Mouse (Mus musculus): ENCODE data around the gene Ptpn23. TPM values are rescaled to one million over a fixed set of nuclear protein-coding genes. Genes with fewer than 3 reads are reported as not detected.
"Not testable (repeated sequence)": the region's sequence is repeated elsewhere in the genome, so short reads cannot be mapped to it uniquely, and the experiment has no call there.

The Ptpn23 gene
- total RNA-seq, 4 experiments from 2014 or later, result 12.9 to 17.1 (median 14.5) TPM

- DNase-seq (ENCODE audit: low spot score), result no peak
Observed at GRCm38 (mm10) chr9:110381292-110381691, 26.7 kb downstream of the Ptpn23 start.

GRCm38 (mm10) chr9:110380662-110381061 is 27.4 kb downstream of the Ptpn23 start:
- no peak for DNase-seq (ENCODE audit: low spot score)

DNA sequence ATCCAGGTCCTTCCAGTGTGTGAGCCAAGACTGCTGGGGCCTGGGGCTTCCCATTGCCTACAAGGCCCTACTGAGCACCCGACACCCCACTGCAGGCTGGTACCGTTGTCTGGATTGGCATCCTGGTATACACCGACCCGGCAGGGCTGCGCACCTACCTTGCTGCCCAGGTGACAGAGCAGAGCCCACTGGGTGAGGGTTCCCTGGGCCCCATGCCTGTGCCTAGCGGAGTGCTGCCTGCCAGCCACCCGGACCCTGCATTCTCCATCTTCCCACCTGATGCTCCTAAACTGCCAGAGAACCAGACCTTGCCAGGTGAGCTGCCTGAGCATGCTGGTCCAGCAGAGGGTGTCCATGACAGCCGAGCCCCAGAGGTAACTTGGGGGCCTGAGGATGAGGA is 28.7 kb downstream of the Ptpn23 start:
- no peak for DNase-seq (ENCODE audit: low spot score)

DNA sequence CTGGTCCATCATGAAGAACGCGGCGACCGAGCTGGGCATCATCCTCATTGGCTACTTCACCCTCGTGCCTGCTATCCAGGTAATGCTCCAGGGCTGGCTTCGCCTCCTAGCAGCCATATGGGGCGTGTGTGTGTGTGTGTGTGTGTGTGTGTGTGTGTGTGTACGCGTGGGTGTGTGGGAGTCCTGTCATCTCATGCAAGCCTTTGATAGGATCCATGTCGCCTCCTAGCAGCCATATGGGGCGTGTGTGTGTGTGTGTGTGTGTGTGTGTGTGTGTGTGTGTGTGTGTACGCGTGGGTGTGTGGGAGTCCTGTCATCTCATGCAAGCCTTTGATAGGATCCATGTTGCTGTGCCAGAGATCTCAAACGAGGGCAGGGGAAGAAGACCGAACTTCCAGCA is 30.4 kb downstream of the Ptpn23 start:
- DNase-seq (ENCODE audit: low spot score), result not testable (repeated sequence)

DNA sequence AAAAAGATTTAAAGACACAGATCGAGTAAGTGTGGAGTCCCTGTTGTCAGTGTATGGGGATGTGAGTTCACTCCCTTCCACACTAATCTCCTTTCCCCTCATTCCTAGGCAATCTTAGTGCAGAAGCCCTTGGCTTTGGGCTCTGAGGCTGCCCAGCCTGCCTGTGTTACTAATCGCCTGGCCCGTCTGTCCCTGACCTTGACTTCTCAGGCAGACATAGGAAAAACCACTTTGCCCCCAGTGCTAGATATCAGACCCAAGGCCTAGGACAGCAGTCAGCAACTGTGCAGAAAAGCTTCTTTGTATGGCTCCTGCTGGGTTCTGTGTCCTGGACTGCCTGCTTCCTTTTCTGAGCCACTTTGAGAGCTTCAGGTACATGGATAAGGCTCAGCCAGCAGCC is 32.3 kb downstream of the Ptpn23 start:
- DNase-seq (ENCODE audit: low spot score), result no peak

- no peak for DNase-seq (ENCODE audit: low spot score)
Observed at GRCm38 (mm10) chr9:110373871-110374270, 34.1 kb downstream of the Ptpn23 start.

GRCm38 (mm10) chr9:110369860-110370259 is 38.2 kb downstream of the Ptpn23 start:
- no peak for DNase-seq (ENCODE audit: low spot score)

DNA sequence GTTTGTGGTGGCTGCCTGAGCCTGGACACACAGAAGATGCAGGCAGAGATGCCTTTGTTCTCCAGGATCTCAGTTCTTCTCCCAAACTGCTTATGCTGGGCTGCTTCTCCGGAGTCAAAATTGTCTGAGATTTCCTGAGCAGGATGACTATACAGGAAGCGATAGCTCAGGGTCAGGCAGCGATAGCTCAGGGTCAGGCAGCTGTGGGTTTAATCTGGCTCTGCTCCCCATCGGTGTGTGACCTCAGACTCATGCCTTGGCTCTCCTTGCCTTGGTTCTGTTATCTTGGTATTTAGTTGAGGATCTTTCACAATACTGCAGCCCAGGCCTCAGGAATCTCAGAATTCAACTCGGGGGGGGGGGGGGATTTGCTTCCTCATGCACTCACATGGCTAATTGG is 41.3 kb downstream of the Ptpn23 start:
- DNase-seq (ENCODE audit: low spot score), result no peak

DNA sequence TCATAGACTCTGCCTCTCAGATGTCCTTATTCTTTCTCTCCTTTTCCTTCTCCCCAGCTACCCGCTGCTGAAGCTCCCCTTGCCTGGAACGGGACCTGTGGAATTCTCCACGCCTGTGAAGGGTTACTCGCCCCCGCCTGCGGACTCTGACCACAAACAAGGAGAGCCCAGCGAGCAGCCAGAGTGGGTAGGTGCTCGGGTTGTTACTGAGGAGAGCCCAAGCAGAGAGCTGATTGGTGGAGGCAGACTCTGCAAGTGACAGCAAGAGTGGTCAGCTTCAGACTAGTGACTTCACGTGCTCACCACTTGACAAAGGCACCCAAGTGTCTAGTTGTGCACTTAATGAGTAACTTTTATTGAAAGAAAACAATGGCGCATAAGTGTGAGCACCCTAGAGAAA is 45.7 kb downstream of the Ptpn23 start:
- DNase-seq (ENCODE audit: low spot score), result no peak

DNA sequence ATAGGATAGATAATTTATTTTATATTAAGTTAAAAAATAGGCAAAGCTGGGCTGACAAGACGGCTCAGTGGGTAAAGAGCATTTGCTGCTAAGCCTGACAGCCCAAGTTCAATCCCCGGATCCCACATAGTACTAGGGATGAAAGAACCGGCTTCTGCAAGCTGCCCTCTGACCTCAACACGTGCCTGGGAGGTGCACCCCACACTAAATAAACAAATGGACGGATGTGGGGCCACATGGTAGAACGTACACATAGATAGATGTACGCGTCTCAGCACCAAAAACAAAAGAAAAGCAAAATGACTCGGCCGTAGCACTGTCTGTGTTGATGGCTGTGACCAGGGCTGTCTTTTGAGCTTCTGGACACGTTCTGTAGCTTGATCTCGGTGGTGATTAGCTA is 46.7 kb downstream of the Ptpn23 start:
- no peak for DNase-seq (ENCODE audit: low spot score)

DNA sequence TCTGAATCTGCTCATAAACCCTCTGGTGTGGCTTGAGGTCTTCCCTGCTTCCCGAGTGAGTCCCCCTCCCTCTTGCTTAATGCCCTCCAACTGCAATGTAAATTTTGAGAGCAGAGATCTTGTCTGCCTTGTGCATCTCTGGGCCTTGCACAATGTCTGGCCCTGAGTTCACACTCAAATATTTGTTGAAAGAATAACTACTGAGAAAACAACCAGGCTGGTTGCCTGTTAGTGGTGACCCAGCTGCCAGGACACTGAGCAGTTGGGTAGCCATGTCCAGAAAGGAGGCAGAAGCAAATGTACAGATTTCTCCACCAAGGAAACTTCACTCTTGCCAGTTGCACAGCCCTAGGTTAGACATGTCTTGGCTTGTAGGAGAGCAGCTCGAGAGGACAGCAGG is 49.7 kb downstream of the Ptpn23 start:
- DNase-seq (ENCODE audit: low spot score), result no peak

DNA sequence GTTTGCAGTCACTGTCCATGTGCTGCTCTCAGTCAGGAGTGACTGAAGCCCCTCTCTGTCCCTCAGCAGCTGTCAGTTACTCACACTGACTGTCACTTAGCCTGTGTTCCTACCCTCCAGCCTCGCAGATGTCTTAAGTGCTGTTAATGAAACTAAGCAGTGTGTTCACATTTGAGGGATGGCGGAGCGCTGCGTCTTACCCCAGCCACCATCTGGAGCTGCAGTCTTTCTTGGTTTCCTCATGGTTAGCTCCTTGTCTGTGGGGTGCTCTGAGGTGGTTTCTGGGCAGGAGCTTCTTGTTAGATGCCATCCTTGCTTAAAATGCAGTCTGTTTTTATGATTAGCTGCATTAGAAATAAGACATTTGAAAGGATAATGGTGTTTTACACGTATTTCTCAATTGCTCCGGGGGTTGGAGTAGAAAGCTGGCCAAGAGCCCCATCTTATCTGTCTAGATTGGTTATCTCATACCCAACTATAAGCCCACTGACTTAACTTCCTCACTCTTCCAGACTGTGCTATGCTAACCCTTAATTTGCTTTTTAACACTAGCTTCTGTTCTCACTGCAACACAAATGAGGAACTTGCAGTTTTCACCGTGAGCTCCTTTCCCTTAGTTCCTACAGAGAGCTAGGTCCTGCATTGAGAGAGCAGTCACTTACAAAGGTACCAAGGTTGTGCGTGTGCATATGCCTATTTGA is 55.9 kb downstream of the Ptpn23 start:
- DNase-seq (ENCODE audit: low spot score), result no peak

DNA sequence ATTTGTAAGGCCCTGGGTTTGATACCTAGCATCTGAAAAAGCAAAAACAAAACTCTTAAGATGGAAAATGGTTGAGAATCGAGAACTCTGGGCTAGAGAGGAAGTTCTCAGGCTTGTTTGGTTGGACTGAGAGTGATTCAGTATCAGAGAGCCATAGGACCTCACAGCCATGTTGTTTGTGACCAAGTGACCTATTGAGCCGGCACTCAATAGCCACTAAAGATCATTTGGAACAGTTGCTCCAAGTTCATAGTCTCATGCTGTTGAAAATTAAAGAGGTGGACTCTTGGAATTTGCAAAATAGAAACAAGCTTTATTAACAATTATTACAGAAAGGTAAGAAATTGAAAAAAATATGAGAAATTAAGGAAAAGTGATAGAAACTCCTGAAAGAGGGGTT is 56.7 kb downstream of the Ptpn23 start:
- DNase-seq (ENCODE audit: low spot score), result no peak

DNA sequence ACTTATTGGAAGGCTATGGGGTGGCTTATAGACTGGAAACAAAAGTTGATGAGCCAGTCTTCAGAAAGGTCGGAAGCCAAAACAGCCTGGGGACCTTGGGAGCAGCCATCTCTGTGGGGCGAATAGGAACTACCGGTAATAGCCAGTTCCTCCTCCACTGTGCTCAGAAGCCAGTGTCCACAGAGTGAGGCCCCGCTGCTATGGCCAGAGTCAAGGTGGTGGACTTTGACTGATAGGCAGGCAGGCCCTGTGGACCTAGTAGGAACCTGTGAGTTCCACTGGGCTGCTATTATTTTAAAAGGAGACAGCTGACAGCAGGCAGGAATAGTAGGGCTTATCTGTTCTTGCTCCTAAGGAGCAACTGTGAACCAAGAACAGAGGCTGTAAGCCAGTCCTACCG is 57.4 kb downstream of the Ptpn23 start:
- DNase-seq (ENCODE audit: low spot score), result no peak

DNA sequence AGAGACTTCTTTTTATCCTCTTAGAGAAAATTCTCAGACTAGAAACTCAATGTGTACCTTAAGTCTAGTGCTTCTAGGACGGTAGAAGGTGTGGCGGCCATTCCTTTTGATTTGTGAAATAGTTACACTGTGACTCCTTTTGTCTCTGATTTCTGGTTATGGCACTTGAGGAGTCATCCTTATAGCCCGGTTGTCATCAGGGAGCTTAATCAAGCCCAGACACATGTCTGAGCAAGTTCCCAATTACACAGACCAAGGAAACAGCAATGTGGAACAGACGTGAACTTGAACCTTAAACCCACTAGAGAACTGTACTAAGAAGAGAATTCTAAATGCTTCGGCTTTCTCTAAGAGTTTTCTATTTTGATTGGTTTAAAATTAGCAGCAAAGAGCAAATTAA is 57.8 kb downstream of the Ptpn23 start:
- no peak for DNase-seq (ENCODE audit: low spot score)

DNA sequence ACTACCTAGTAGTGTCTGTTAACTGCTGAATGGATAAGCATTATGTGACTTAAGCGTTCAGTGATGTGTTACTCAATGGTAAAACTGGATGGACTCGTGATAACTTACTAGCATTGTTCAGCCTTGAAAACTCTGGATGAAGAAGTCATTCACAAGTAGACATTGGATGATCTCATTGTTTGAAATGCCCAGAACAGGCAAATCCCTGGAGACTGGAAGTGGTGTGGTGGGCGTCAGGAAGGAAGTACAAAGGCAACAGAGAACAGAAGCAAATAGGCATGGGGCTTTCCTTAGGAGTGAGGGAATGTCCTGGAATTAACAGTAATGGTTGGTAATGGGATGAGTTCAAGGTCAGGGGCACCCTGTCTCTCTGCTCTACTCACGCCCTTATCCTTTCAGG is 59.1 kb downstream of the Ptpn23 start:
- DNase-seq (ENCODE audit: low spot score), result no peak

DNA sequence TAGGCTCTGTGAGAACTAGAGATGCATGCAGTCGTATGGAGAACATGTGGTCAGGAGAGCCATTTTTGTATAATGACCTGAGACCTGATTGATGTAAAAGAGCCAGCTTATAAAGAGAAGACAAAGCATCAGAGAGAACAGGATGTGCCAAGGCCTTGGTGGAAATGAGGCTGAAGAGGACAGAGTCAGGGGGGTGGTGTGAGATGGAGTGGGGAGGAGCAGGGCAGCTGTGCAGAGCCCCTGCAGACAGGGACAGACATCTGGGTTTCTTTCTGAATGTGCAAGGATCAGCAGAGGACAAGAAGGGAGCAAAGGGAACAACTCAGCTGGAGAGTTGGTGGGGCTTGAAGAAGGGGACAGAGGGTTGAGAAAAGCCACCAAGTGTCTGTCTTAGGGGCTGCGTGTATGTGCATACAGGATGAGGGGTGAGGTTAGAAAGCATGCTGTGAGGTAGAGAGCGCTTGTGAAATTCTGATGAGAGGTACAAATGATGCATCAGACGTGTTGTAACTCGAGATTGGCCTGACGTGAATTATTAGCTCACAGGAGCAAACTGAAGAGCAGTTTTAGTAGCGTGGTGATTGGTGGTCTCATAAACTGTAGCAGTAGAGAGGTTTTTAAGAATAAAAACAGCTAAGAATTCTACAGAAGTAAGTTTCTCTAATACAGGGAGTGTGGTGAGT is 62.8 kb downstream of the Ptpn23 start:
- no peak for DNase-seq (ENCODE audit: low spot score)

DNA sequence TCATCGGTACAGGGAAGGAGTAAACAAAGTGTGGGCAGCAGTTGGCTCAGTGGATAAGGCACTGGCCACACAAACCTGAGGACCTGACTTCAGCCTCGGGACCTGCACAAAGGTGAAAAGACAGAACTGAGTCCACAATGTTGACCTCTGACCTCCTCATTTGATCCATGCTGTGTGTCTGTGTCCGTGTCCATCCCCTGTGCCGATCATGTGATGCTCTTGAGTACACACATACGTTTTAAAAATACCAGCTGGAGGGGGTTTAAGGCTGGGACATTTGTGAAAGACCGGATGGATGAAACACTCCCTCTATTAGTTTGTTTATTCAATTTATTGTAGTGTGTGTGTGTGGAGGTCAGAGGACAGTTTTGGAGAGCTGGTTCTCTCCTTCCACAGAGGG is 64.2 kb downstream of the Ptpn23 start:
- no peak for DNase-seq (ENCODE audit: low spot score)

- no peak for DNase-seq (ENCODE audit: low spot score)
Observed at GRCm38 (mm10) chr9:110342008-110342407, 66.0 kb downstream of the Ptpn23 start.

DNA sequence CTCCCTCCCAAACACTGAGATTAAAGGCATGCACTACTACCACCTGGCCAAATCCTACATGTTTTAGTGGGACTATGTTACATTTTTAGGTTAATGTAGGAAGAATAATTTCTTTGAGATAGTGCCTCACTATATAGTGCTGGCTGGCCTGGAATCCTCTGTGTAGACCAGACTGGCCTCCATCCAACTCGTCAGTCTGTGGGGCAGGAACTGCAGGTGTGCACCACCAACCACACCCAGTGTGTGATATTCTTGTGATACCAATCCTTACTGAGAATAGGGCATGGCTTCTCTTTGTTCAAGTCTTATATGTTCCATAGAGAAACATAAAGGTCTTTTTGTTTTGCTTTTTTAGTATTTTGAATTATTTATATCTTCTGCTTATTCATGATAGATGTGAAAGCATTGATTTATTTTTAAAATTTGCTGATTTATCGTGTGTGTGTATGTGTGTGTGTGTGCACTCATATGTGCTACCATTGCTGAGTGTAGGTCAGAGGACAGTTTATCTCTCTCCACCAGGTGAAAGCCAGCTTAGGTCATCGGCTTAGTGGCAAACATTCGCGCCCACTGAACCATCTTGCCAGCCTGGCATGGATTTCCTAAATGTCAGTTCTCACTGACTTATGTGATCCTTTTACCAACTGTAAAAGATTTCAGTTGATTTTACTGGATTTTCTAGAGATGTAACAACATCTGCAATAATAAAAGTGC is 67.8 kb downstream of the Ptpn23 start:
- no peak for DNase-seq (ENCODE audit: low spot score)

Data from heart, adult 8-10 months (tissue).